Mouse (Mus musculus) A20 (cell line): Measurements from ENCODE around the gene Angptl4.
"Not testable (repeated sequence)": the region's sequence is repeated elsewhere in the genome, so short reads cannot be mapped to it uniquely, and the experiment has no call there.

Source experiments
- DNase-seq: peaks from one replicate; pipeline ENCODE4 v3.0.0-alpha.2; 2011; ENCODE audit warnings: low read depth, low spot score

Gene Angptl4

GRCm38 (mm10) chr17:33781124-33781977, at the start of gene Angptl4:
Gene Angptl4, minus strand, starts transcription at chr17:33781830.
- peak; percentile 91 for DNase-seq

GRCm38 (mm10) chr17:33829561-33829960, 47.9 kb upstream of the Angptl4 start:
- DNase-seq: no peak

- no peak for DNase-seq
Observed at GRCm38 (mm10) chr17:33828892-33829291, 47.3 kb upstream of the Angptl4 start.

GRCm38 (mm10) chr17:33826850-33827249, 45.2 kb upstream of the Angptl4 start:
- DNase-seq: peak; percentile 74

GRCm38 (mm10) chr17:33825462-33825861, 43.8 kb upstream of the Angptl4 start:
- peak; percentile 9 for DNase-seq

GRCm38 (mm10) chr17:33824997-33825330, 43.3 kb upstream of the Angptl4 start:
- peak; percentile 26 for DNase-seq

- DNase-seq: peak; percentile 96
Observed at GRCm38 (mm10) chr17:33824084-33824996, 42.7 kb upstream of the Angptl4 start, which contains the start of the genes Rps28 and Ndufa7. Gene Rps28, minus strand, starts transcription at chr17:33824562. Gene Ndufa7, plus strand, starts transcription at chr17:33824572.

- not testable (repeated sequence) for DNase-seq
Observed at GRCm38 (mm10) chr17:33823171-33823570, 41.5 kb upstream of the Angptl4 start.

- peak; percentile 16 for DNase-seq
Observed at GRCm38 (mm10) chr17:33822436-33822959, 40.9 kb upstream of the Angptl4 start.

- DNase-seq: no peak
Observed at GRCm38 (mm10) chr17:33817969-33818643, 36.5 kb upstream of the Angptl4 start.

GRCm38 (mm10) chr17:33817184-33817968, 35.7 kb upstream of the Angptl4 start:
- peak; percentile 99 for DNase-seq

- DNase-seq: no peak
Observed at GRCm38 (mm10) chr17:33816612-33817011, 35.0 kb upstream of the Angptl4 start.

GRCm38 (mm10) chr17:33815399-33815798, 33.8 kb upstream of the Angptl4 start:
- no peak for DNase-seq

GRCm38 (mm10) chr17:33812990-33813389, 31.4 kb upstream of the Angptl4 start:
- peak; percentile 52 for DNase-seq

- peak; percentile 58 for DNase-seq
Observed at GRCm38 (mm10) chr17:33812475-33812874, 30.8 kb upstream of the Angptl4 start.

GRCm38 (mm10) chr17:33811142-33811516, 29.5 kb upstream of the Angptl4 start:
- DNase-seq: peak; percentile 23

GRCm38 (mm10) chr17:33810334-33811141, 28.9 kb upstream of the Angptl4 start, which contains the start of gene Kank3:
Gene Kank3, plus strand, starts transcription at chr17:33810519.
- peak; percentile 97 for DNase-seq

GRCm38 (mm10) chr17:33808192-33808591, 26.6 kb upstream of the Angptl4 start:
- no peak for DNase-seq

- DNase-seq: no peak
Observed at GRCm38 (mm10) chr17:33807181-33807888, 25.7 kb upstream of the Angptl4 start.
